Mouse (Mus musculus): ENCODE data around the gene Mettl27.

The Mettl27 gene

GRCm38 (mm10) chr5:134985633-134986297, 53.6 kb downstream of the Mettl27 start, which contains the start of gene Cldn3:
Cldn3 (plus strand) TSS chr5:134986214.
- no peak for DNase-seq (ENCODE audit: low read depth, low spot score)

DNA sequence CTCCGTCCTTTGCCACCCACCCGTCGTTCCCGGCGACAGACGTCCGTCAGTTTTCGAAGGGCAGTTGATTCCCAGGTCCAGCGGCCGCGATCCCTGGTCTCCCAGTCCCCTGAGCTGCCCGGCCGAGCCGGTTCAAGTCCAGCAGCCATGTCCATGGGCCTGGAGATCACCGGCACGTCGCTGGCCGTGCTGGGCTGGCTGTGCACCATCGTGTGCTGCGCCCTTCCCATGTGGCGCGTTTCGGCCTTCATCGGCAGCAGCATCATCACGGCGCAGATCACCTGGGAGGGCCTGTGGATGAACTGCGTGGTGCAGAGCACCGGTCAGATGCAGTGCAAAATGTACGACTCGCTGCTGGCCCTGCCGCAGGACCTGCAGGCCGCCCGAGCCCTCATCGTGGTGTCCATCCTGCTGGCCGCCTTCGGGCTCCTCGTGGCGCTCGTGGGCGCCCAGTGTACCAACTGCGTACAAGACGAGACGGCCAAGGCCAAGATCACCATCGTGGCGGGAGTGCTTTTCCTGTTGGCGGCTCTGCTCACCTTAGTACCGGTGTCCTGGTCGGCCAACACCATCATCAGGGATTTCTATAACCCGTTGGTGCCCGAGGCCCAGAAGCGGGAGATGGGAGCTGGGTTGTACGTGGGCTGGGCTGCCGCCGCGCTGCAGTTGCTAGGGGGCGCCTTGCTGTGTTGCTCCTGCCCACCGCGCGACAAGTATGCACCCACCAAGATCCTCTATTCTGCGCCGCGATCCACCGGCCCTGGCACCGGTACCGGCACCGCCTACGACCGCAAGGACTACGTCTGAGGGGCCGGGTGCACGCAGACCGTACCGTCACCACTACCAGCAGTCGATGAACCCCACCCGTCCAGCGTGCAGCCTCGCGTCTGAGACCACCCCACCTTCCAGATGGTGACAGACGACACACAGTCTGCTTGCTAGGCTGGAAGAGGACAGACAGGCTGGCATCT, 54.4 kb downstream of the Mettl27 start:
- DNase-seq (ENCODE audit: low read depth, low spot score) = no peak

DNA sequence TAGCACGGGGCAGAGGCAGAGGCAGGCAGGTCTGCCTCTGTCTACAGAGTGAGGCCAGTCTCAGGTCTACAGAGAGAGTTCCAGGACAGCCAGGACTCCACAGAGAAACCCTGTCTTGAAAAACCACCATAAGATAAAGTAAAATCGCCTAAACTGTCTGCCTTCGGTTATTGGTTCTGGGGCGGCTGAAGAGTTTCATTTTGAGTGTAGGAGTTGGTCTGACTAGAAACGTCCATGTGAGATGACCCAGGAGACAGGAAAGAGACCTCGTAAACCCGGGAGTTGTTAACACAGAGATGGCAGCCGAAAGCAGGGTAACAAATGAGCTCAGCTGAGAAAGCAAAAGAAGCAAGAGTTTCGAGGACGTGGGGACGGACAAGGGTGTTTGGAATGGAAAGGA, 57.0 kb downstream of the Mettl27 start:
- no peak for DNase-seq (ENCODE audit: low read depth, low spot score)

- DNase-seq (ENCODE audit: low read depth, low spot score) = no peak
Observed at GRCm38 (mm10) chr5:134989741-134990140, 57.6 kb downstream of the Mettl27 start.

Data from embryo, embryonic 11.5 days (tissue).